Mouse (Mus musculus): ENCODE measurements around the gene Ppp2r5e. TPM values are rescaled to one million over a fixed set of nuclear protein-coding genes. Genes with fewer than 3 reads are reported as not detected.

Ppp2r5e gene
- polyA plus RNA-seq, 1 experiment from 2014 or later, result 12.6 TPM

GRCm38 (mm10) chr12:75467127-75467526 is 128.9 kb downstream of the Ppp2r5e start:
- Histone ChIP-seq H3K9me3 (replicated peaks; ENCODE audit: control insufficient read depth, low read length) (no peaks in the 10 kb centered on the region), H3K9ac (ENCODE audit: low read depth, low read length) (no peak overlapping the region), H3K4me3 (ENCODE audit: low read depth, low read length) (no peak overlapping the region), H3K36me3 (ENCODE audit: control insufficient read depth, insufficient read depth, low read length) (peaks cover 7% of the 10 kb centered on the region; the same call in 1 of the 2 replicates), H3K27ac (ENCODE audit: low read depth, low read length) (no peak overlapping the region), H3K27me3 (ENCODE audit: control insufficient read depth, insufficient read depth, low read length) (no peaks in the 10 kb centered on the region), H3K4me1 (ENCODE audit: control insufficient read depth, insufficient read depth, low read length) (no peaks in the 10 kb centered on the region), H3K4me2 (no peak overlapping the region)
- WGBS (ENCODE audit: insufficient replicate concordance), result 85% methylated on average over 5 of the region's 5 CpGs
- no peak for ATAC-seq (replicated peaks; ENCODE audit: insufficient number of reproducible peaks, low FRiP score, low TSS enrichment)

GRCm38 (mm10) chr12:75466206-75466605 is 129.8 kb downstream of the Ppp2r5e start:
- H3K36me3 ChIP-seq (ENCODE audit: control insufficient read depth, insufficient read depth, low read length), result peaks cover 9% of the 10 kb centered on the region; the same call in 1 of the 2 replicates
- H3K4me2 ChIP-seq, result no peak overlapping the region
- H3K9me3 ChIP-seq (replicated peaks; ENCODE audit: control insufficient read depth, low read length), result no peaks in the 10 kb centered on the region
- ATAC-seq (replicated peaks; ENCODE audit: insufficient number of reproducible peaks, low FRiP score, low TSS enrichment), result no peak
- H3K27me3 ChIP-seq (ENCODE audit: control insufficient read depth, insufficient read depth, low read length), result no peaks in the 10 kb centered on the region
- H3K4me3 ChIP-seq (ENCODE audit: low read depth, low read length), result no peak overlapping the region
- no peak overlapping the region for H3K9ac ChIP-seq (ENCODE audit: low read depth, low read length)
- no peak overlapping the region for H3K27ac ChIP-seq (ENCODE audit: low read depth, low read length)
- 90% methylated on average over 7 of the region's 7 CpGs for WGBS (ENCODE audit: insufficient replicate concordance)
- H3K4me1 ChIP-seq (ENCODE audit: control insufficient read depth, insufficient read depth, low read length), result peaks cover 3% of the 10 kb centered on the region; the same call in 1 of the 2 replicates

GRCm38 (mm10) chr12:75464016-75464769 is 131.9 kb downstream of the Ppp2r5e start:
- Histone ChIP-seq H3K9ac (ENCODE audit: low read depth, low read length) (no peak overlapping the region), H3K4me3 (ENCODE audit: low read depth, low read length) (no peak overlapping the region), H3K9me3 (replicated peaks; ENCODE audit: control insufficient read depth, low read length) (no peaks in the 10 kb centered on the region), H3K27ac (ENCODE audit: low read depth, low read length) (no peak overlapping the region), H3K27me3 (ENCODE audit: control insufficient read depth, insufficient read depth, low read length) (no peaks in the 10 kb centered on the region), H3K4me1 (ENCODE audit: control insufficient read depth, insufficient read depth, low read length) (peaks cover 3% of the 10 kb centered on the region; the same call in 1 of the 2 replicates), H3K4me2 (no peak overlapping the region), H3K36me3 (ENCODE audit: control insufficient read depth, insufficient read depth, low read length) (peaks cover 12% of the 10 kb centered on the region)
- ATAC-seq (replicated peaks; ENCODE audit: insufficient number of reproducible peaks, low FRiP score, low TSS enrichment), result no peak
- 79% methylated on average over 9 of the region's 9 CpGs for WGBS (ENCODE audit: insufficient replicate concordance)

- no peak for ATAC-seq (replicated peaks; ENCODE audit: insufficient number of reproducible peaks, low FRiP score, low TSS enrichment)
- H3K27me3 ChIP-seq (ENCODE audit: control insufficient read depth, insufficient read depth, low read length), result no peaks in the 10 kb centered on the region
- 93% methylated on average over 5 of the region's 5 CpGs for WGBS (ENCODE audit: insufficient replicate concordance)
- H3K9me3 ChIP-seq (replicated peaks; ENCODE audit: control insufficient read depth, low read length), result no peaks in the 10 kb centered on the region
- H3K27ac ChIP-seq (ENCODE audit: low read depth, low read length), result no peak overlapping the region
- peaks cover 3% of the 10 kb centered on the region; the same call in 1 of the 2 replicates for H3K4me1 ChIP-seq (ENCODE audit: control insufficient read depth, insufficient read depth, low read length)
- H3K4me3 ChIP-seq (ENCODE audit: low read depth, low read length), result no peak overlapping the region
- peaks cover 15% of the 10 kb centered on the region for H3K36me3 ChIP-seq (ENCODE audit: control insufficient read depth, insufficient read depth, low read length)
- no peak overlapping the region for H3K9ac ChIP-seq (ENCODE audit: low read depth, low read length)
- no peak overlapping the region for H3K4me2 ChIP-seq
Observed at GRCm38 (mm10) chr12:75460561-75460960, 135.5 kb downstream of the Ppp2r5e start.

GRCm38 (mm10) chr12:75459656-75460055 is 136.4 kb downstream of the Ppp2r5e start:
- H3K27me3 ChIP-seq (ENCODE audit: control insufficient read depth, insufficient read depth, low read length), result no peaks in the 10 kb centered on the region
- H3K27ac ChIP-seq (ENCODE audit: low read depth, low read length), result no peak overlapping the region
- no peak overlapping the region for H3K4me3 ChIP-seq (ENCODE audit: low read depth, low read length)
- H3K36me3 ChIP-seq (ENCODE audit: control insufficient read depth, insufficient read depth, low read length), result peaks cover 11% of the 10 kb centered on the region; the same call in 1 of the 2 replicates
- no peak for ATAC-seq (replicated peaks; ENCODE audit: insufficient number of reproducible peaks, low FRiP score, low TSS enrichment)
- no peak overlapping the region for H3K9ac ChIP-seq (ENCODE audit: low read depth, low read length)
- no peak overlapping the region for H3K4me2 ChIP-seq
- 87% methylated on average over 5 of the region's 5 CpGs for WGBS (ENCODE audit: insufficient replicate concordance)
- H3K4me1 ChIP-seq (ENCODE audit: control insufficient read depth, insufficient read depth, low read length), result peaks cover 3% of the 10 kb centered on the region; the same call in 1 of the 2 replicates
- H3K9me3 ChIP-seq (replicated peaks; ENCODE audit: control insufficient read depth, low read length), result no peaks in the 10 kb centered on the region

- Histone ChIP-seq H3K36me3 (ENCODE audit: control insufficient read depth, insufficient read depth, low read length) (peaks cover 16% of the 10 kb centered on the region; the same call in 1 of the 2 replicates), H3K4me2 (no peak overlapping the region)
Observed at GRCm38 (mm10) chr12:75453441-75453840, 142.6 kb downstream of the Ppp2r5e start.

GRCm38 (mm10) chr12:75453027-75453426 is 143.0 kb downstream of the Ppp2r5e start:
- H3K4me1 ChIP-seq (ENCODE audit: control insufficient read depth, insufficient read depth, low read length), result no peaks in the 10 kb centered on the region
- no peak overlapping the region for H3K9ac ChIP-seq (ENCODE audit: low read depth, low read length)
- peaks cover 12% of the 10 kb centered on the region; the same call in 1 of the 2 replicates for H3K36me3 ChIP-seq (ENCODE audit: control insufficient read depth, insufficient read depth, low read length)
- H3K27me3 ChIP-seq (ENCODE audit: control insufficient read depth, insufficient read depth, low read length), result no peaks in the 10 kb centered on the region
- 81% methylated on average over 4 of the region's 4 CpGs for WGBS (ENCODE audit: insufficient replicate concordance)
- ATAC-seq (replicated peaks; ENCODE audit: insufficient number of reproducible peaks, low FRiP score, low TSS enrichment), result no peak
- no peak overlapping the region for H3K27ac ChIP-seq (ENCODE audit: low read depth, low read length)
- H3K9me3 ChIP-seq (replicated peaks; ENCODE audit: control insufficient read depth, low read length), result no peaks in the 10 kb centered on the region
- no peak overlapping the region for H3K4me2 ChIP-seq
- H3K4me3 ChIP-seq (ENCODE audit: low read depth, low read length), result no peak overlapping the region

More at GRCm38 (mm10) chr12:75453441-75453840, 142.6 kb downstream of the Ppp2r5e start:
- no peak overlapping the region for H3K9ac ChIP-seq (ENCODE audit: low read depth, low read length)
- no peak for ATAC-seq (replicated peaks; ENCODE audit: insufficient number of reproducible peaks, low FRiP score, low TSS enrichment)
- no peak overlapping the region for H3K27ac ChIP-seq (ENCODE audit: low read depth, low read length)
- no peak overlapping the region for H3K4me3 ChIP-seq (ENCODE audit: low read depth, low read length)
- WGBS (ENCODE audit: insufficient replicate concordance), result 89% methylated on average over 6 of the region's 6 CpGs
- no peaks in the 10 kb centered on the region for H3K9me3 ChIP-seq (replicated peaks; ENCODE audit: control insufficient read depth, low read length)
- no peaks in the 10 kb centered on the region for H3K27me3 ChIP-seq (ENCODE audit: control insufficient read depth, insufficient read depth, low read length)
- no peaks in the 10 kb centered on the region for H3K4me1 ChIP-seq (ENCODE audit: control insufficient read depth, insufficient read depth, low read length)

- no peak for ATAC-seq (replicated peaks; ENCODE audit: insufficient number of reproducible peaks, low FRiP score, low TSS enrichment)
- no peak overlapping the region for H3K4me3 ChIP-seq (ENCODE audit: low read depth, low read length)
- H3K27ac ChIP-seq (ENCODE audit: low read depth, low read length), result no peak overlapping the region
- H3K9ac ChIP-seq (ENCODE audit: low read depth, low read length), result no peak overlapping the region
- 87% methylated on average over 8 of the region's 8 CpGs for WGBS (ENCODE audit: insufficient replicate concordance)
- no peaks in the 10 kb centered on the region for H3K9me3 ChIP-seq (replicated peaks; ENCODE audit: control insufficient read depth, low read length)
- H3K4me1 ChIP-seq (ENCODE audit: control insufficient read depth, insufficient read depth, low read length), result no peaks in the 10 kb centered on the region
- no peaks in the 10 kb centered on the region for H3K27me3 ChIP-seq (ENCODE audit: control insufficient read depth, insufficient read depth, low read length)
- peaks cover 12% of the 10 kb centered on the region; the same call in 1 of the 2 replicates for H3K36me3 ChIP-seq (ENCODE audit: control insufficient read depth, insufficient read depth, low read length)
- no peak overlapping the region for H3K4me2 ChIP-seq
Observed at GRCm38 (mm10) chr12:75450592-75450991, 145.5 kb downstream of the Ppp2r5e start.

Measured in heart, embryonic 11.5 days (tissue).